Mouse (Mus musculus): Measurements from ENCODE around the gene Gm37596. TPM values are rescaled to one million over a fixed set of nuclear protein-coding genes. Genes with fewer than 3 reads are reported as not detected.
"Not testable (repeated sequence)": the region's sequence is repeated elsewhere in the genome, so short reads cannot be mapped to it uniquely, and the experiment has no call there.

Gm37596 gene
- total RNA-seq (2022): not detected

DNA sequence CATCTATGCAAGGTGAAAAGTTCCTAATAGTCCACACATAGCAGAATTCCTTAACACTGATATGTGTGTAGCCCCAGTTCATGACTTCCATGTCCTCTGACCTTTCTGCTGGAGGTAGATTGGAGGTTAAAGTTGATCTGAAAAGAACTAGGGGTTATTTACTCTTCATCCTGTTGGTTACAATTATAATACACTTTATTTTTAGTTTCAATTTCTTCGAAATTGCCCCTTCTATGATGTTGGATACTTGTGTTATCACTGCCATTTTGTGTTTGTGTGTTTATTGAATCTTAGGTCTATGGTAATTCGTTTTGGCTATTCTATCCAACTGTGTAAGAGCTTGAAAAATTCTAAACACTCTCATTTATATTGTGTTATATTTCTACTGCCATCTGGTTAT is at the start of gene Gm37596:
Gene Gm37596 (minus strand): TSS at position 101 of the 400 bp plus-strand sequence.
- DNase-seq: not testable (repeated sequence)

DNA sequence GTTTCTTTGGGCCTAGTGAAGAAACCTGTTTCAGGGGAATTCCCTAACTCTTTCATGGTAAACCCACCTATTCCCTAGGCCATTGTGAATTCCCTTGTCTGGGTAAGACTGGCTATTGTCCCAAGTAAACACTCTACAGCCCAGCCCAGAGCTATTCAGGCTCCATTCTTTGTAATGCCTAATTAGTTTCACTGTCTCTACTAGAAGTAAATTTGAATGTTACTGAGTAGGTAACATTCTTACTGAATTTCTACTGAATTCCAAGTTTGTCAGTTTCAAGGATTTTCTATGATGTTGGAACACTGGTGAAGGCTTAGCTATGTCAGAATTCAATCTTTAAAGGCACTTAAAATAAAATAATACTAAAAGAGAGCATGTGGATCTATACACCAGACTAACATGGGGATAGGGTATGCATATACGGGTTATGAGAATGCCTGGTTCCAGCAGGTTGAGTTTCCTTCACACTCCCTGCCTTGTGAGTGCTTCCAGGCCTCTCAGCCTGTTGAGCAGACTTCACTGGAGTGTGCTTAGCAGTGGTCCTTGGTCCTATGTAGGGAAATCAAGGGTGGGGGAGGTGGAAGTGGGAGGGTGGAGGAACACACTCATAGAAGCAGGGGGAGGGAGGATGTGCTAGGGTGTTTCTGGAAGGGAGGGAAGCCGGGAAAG is 16.2 kb upstream of the Gm37596 start:
- not testable (repeated sequence) for DNase-seq

DNA sequence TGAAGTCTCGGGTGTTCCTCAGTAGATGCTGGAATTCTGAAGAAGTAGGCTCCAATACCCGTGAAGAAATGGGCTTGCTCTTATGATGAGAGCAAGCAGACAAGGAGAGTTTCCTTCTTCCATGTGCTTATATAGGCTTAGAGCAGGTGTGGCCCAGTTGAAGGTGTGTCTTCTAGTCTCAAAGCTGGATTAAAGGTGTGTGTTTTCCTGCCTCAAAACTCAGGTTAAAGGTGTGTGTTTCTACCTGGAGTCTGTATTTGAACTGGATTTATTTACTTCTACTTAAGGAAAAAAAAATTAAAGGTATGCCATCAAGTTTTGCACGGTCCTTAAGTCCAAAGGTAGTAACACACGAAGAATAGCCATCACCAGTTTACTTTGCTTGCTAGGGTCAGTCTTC is 16.7 kb downstream of the Gm37596 start, which contains the start of gene Tdpoz1:
Gene Tdpoz1 (minus strand): TSS at position 101 of the 400 bp plus-strand sequence.
- not testable (repeated sequence) for DNase-seq

DNA sequence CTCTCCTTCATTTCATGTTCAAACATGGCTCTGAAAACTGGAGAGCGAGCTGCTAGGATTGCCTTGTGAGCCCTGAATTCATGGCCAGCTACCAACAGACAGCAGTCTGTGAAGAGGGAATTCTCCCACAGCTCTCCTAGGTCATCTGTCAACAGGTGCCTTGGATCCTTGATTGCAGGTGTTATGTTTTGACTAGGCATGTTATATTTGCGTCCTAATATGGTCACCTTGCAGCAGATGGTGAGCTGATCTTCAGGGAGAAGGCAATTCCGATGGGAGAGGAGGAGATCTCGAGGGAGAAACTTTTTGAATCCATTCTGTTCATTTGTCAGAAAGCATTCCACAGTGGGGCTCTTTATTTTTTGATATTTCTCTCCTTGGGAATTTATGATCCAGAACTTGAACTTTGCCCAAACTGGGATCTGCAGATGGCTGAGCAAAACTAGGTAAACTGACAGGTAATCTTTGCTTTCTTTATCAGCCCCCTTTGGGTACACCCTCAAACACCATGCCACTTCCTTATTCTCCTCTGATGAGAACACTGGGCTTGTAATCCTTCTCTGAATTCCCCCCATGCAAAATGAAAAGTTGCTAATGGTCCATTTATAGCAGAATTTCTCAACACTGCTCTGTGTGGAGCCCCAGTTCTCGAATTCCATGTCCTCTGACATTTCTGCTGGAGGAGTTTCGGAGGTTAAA is 21.9 kb downstream of the Gm37596 start:
- DNase-seq: not testable (repeated sequence)

DNA sequence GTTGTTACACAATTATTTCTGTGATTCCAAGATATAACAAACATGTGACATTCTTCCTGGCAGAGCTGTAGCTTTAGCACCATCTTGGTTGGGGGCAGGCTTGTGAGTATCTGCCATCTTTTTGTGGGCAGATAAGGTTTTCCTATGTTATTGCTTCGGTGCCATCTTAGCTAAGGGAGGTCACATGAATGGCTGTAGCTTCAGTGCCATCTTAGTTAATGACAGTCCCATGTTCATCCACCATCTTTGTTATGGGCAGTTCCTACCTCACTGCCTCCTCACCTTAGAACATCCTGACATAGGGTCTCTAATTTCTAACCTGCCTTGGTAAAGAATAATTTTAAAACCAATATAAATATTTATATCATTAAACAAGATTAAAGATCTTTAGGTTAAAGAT is 38.6 kb downstream of the Gm37596 start:
- no peak for DNase-seq

DNA sequence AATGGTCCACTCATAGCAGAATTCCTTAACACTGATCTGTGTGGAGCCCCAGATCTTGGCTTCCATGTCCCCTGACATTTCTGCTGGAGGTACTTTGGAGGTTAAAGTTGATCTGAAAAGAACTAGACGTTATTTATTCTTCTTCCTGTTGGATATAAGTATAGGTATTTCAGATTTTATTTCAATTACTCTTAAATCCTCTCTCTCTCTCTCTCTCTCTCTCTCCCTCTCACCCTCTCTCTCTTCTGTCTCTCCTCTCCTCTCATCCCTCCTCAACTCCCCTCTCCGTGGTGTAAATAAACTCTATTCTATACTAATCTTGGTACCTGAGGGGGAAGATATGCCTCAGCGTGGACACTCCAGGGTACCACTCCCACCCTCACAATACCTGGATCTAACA is 40.3 kb downstream of the Gm37596 start, which contains the start of gene Tdpoz2:
Gene Tdpoz2 (minus strand): TSS at position 101 of the 400 bp plus-strand sequence.
- no peak for DNase-seq

Other genes starting within 250 kb of the Gm37596 start
- gene Tchhl1, start 224.3 kb downstream of the Gm37596 start, total RNA-seq (2022): 1 to 10 TPM in 1 of 4 experiments, under 1 TPM in 2, not detected in 1; 0.22 to 1.6 (median 0.94) TPM
- 100 to 1,000 TPM; 161 to 194 (median 182) TPM for gene S100a11, start 172.6 kb downstream of the Gm37596 start, total RNA-seq (2022)
- 100 to 1,000 TPM; 108 to 159 (median 130) TPM for gene S100a10, start 138.0 kb downstream of the Gm37596 start, total RNA-seq (2022)
- gene Tdpoz2, start 40.4 kb downstream of the Gm37596 start, total RNA-seq (2022): not detected
- gene Tdpoz1, start 16.8 kb downstream of the Gm37596 start, total RNA-seq (2022): not detected
- gene Gm5773, start 79.9 kb upstream of the Gm37596 start, total RNA-seq (2022): not detected
- gene Tdpoz4, start 103.3 kb upstream of the Gm37596 start, total RNA-seq (2022): not detected
- gene Tdpoz3, start 132.9 kb upstream of the Gm37596 start, total RNA-seq (2022): not detected